Mouse (Mus musculus): ENCODE data around the gene Fam107a. TPM values are rescaled to one million over a fixed set of nuclear protein-coding genes. Genes with fewer than 3 reads are reported as not detected.
A peak's percentile ranks its signal among the peaks of the same experiment; 100 is the strongest.
"Not testable (repeated sequence)": the region's sequence is repeated elsewhere in the genome, so short reads cannot be mapped to it uniquely, and the experiment has no call there.

Fam107a gene
- polyA plus RNA-seq, 1 experiment from 2014 or later = 0.11 TPM

DNA sequence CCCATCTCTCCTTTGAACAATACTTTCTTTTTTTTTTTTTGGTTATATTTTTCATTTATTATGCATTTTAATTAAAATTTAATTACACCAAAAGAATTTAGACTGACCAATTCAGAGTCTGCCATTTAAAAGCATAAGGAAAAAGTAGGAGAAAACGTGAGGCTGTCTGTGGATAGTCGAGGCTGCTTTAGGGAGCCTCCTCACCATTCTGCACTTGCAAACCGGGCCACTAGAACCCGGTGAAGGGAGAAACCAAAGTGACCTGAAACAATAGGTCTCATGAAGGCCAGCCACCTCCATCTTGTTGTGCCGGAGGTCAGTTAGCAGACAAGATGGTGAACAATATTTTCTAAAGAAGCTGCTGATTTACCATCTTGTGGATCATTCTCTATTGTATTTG, 31.2 kb downstream of the Fam107a start:
- WGBS = 75% methylated on average over 5 of the region's 5 CpGs
- H3K4me3 ChIP-seq; H3K27me3 ChIP-seq (replicated peaks); H3K9ac ChIP-seq; H3K4me1 ChIP-seq (replicated peaks); H3K27ac ChIP-seq (ENCODE audit: poor library complexity, severe bottlenecking); H3K4me2 ChIP-seq; H3K9me3 ChIP-seq (replicated peaks); H3K36me3 ChIP-seq: not testable (repeated sequence)
- ATAC-seq (ENCODE audit: insufficient number of reproducible peaks, low FRiP score) = peak; percentile 93

DNA sequence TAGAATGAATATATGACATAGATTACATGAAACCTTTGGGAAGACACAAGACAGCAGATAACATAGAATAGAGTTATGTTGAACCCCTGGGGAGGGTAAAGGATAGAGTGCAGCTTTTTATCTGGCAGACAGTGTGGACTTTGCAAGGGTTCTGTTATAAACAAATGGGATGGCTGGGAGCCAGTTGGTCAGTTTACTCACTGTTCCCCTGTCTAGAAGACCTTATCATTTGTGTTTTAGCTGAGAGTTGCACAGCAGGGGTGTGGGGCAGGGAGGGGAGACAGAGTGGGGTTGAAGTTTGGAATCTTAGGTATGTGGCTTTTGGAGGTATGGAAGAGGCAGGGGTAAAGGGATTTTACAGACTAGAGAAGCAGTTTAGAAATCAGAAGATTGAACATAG, 34.0 kb downstream of the Fam107a start:
- ATAC-seq (ENCODE audit: insufficient number of reproducible peaks, low FRiP score) = no peak; the same call in 1 of the 2 replicates
- H3K4me2 ChIP-seq = no peak overlapping the region
- H3K36me3 ChIP-seq = no peaks in the 10 kb centered on the region
- no peak overlapping the region for H3K27ac ChIP-seq (ENCODE audit: poor library complexity, severe bottlenecking)
- H3K27me3 ChIP-seq (replicated peaks) = no peaks in the 10 kb centered on the region
- no peak overlapping the region for H3K4me3 ChIP-seq
- H3K9ac ChIP-seq = no peak overlapping the region
- peaks cover 9% of the 10 kb centered on the region for H3K4me1 ChIP-seq (replicated peaks)
- no peaks in the 10 kb centered on the region for H3K9me3 ChIP-seq (replicated peaks)

DNA sequence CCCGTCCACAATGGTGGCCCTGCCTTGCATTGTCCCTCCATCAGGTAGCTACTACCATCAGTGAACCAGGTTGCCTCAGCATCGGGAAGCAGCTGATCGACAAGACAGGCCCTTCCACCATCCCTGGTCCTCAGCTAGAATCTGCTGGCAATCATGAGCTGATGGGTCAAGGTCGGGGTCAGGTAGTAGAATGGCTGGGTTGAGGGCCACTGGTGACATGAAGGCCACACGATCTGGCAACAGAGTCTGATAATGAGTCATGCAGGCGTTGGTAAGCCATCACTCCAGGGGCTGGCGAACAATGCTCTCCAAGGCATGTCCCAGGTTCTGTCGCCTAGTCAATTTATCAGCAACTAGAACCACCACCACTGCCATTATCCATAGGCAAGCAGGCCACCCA, 46.5 kb downstream of the Fam107a start:
- not testable (repeated sequence) for H3K4me1 ChIP-seq (replicated peaks); H3K9ac ChIP-seq; H3K27ac ChIP-seq (ENCODE audit: poor library complexity, severe bottlenecking); H3K4me3 ChIP-seq; H3K4me2 ChIP-seq; ATAC-seq (ENCODE audit: insufficient number of reproducible peaks, low FRiP score); H3K9me3 ChIP-seq (replicated peaks); H3K27me3 ChIP-seq (replicated peaks); H3K36me3 ChIP-seq
- WGBS = 73% methylated on average over 8 of the region's 8 CpGs

DNA sequence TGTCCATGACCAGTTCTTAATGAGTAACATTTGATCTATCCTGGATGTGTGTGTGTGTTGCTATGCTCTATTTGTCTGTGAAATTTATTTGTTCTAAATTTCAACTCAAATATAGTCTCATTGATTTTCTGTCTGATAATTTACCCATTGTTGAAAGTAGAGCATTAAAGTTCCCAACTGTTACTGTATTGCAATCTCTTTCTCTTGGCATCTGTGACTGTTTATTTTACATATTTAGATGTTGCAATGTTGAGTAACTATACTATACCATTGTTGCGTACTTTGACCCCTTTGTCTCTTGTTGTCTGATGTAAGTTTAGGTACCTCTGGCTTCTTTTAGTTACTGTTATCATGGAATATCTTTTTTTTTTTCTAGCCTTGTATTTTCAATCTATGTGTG, 53.4 kb downstream of the Fam107a start:
- Histone ChIP-seq H3K27me3 (replicated peaks) (no peaks in the 10 kb centered on the region), H3K27ac (ENCODE audit: poor library complexity, severe bottlenecking) (no peak overlapping the region), H3K9me3 (replicated peaks) (no peaks in the 10 kb centered on the region), H3K36me3 (no peaks in the 10 kb centered on the region), H3K4me1 (replicated peaks) (no peaks in the 10 kb centered on the region), H3K4me2 (no peak overlapping the region), H3K4me3 (no peak overlapping the region), H3K9ac (no peak overlapping the region)
- no peak for ATAC-seq (ENCODE audit: insufficient number of reproducible peaks, low FRiP score)
- WGBS = 98% methylated on average over 1 of the region's 1 CpGs

DNA sequence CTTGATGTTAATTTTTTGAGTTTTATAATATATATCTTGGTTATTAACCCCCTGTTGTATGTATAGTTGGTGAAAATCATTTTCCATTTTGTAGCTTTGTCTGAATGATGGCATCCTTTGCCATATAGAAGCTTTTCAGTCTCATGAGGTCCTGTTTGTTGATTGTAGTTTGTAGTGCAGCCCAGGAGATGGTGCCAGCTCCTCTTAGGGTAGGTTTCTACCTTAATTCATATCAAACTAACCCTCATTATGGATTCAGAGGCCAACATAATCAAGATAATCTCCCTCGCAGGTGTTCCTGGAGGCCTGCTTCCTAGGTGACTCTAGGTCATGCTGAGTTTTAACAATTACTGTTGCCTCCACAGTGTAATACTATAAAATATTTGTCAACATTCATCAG, 55.6 kb downstream of the Fam107a start:
- Histone ChIP-seq H3K36me3 (no peaks in the 10 kb centered on the region), H3K4me1 (replicated peaks) (peaks cover 5% of the 10 kb centered on the region; the same call in 1 of the 2 replicates), H3K4me3 (no peak overlapping the region), H3K27me3 (replicated peaks) (no peaks in the 10 kb centered on the region; the same call in 1 of the 2 replicates), H3K9me3 (replicated peaks) (no peaks in the 10 kb centered on the region), H3K9ac (no peak overlapping the region), H3K27ac (ENCODE audit: poor library complexity, severe bottlenecking) (no peak overlapping the region), H3K4me2 (no peak overlapping the region)
- no peak for ATAC-seq (ENCODE audit: insufficient number of reproducible peaks, low FRiP score)
- WGBS = 47% methylated on average over 1 of the region's 1 CpGs

DNA sequence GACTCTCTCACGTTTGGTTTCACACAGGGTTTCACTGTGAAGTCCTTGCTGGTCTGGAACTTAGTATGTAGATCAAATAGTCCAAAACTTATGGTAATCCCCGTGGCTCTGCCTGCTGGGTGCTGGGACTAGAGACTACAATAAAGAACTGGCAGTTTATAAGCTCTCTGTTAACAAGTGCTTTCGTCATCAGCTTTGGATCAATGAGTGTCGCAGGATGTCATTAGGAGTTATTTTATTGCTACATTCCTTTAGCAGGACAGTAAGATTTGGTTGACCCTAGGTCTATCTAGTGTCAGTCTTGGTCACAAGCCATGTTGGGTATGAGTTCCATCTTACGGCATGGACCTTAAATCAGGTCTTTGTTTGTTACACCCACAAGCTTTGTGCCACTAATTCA, 57.6 kb downstream of the Fam107a start:
- Histone ChIP-seq H3K9ac (no peak overlapping the region), H3K27ac (ENCODE audit: poor library complexity, severe bottlenecking) (no peak overlapping the region), H3K27me3 (replicated peaks) (no peaks in the 10 kb centered on the region; the same call in 1 of the 2 replicates), H3K9me3 (replicated peaks) (no peaks in the 10 kb centered on the region), H3K36me3 (no peaks in the 10 kb centered on the region), H3K4me3 (no peak overlapping the region), H3K4me1 (replicated peaks) (peaks cover 5% of the 10 kb centered on the region; the same call in 1 of the 2 replicates), H3K4me2 (no peak overlapping the region)
- ATAC-seq (ENCODE audit: insufficient number of reproducible peaks, low FRiP score) = no peak
- 78% methylated on average over 5 of the region's 5 CpGs for WGBS

DNA sequence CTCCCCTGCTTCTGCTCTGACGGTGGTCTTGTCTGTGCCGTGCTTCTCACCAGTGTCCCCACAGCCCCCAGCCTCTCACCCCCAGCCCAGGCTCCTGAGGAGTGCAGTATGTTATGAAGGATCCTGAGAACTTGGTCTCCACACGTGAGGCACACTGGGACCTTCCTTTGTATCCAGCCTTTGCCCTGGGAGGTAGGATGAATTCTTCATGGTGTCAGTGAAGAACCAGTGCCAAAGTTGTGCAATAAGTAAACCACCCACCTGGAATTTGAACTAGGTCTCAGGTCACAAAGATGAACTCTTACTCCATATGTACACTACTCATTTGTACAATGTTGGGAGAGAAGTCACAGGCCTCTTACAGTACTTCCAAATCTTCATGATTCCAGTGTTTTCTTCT, 58.7 kb downstream of the Fam107a start, which contains the start of gene Acox2:
Gene Acox2, minus strand, starts transcription at position 188 of the 400 bp plus-strand sequence.
- H3K9me3 ChIP-seq (replicated peaks) = no peaks in the 10 kb centered on the region
- H3K4me3 ChIP-seq = no peak within 1 kb of the TSS
- no peak within 1 kb of the TSS for H3K27ac ChIP-seq (ENCODE audit: poor library complexity, severe bottlenecking)
- peaks cover 5% of the 10 kb centered on the region for H3K27me3 ChIP-seq (replicated peaks)
- 77% methylated on average over 3 of the region's 3 CpGs for WGBS
- no peak for ATAC-seq (ENCODE audit: insufficient number of reproducible peaks, low FRiP score)
- H3K4me1 ChIP-seq (replicated peaks) = peaks cover 5% of the 10 kb centered on the region; the same call in 1 of the 2 replicates
- H3K4me2 ChIP-seq = no peak within 1 kb of the TSS
- H3K36me3 ChIP-seq = no peaks in the 10 kb centered on the region
- H3K9ac ChIP-seq = no peak within 1 kb of the TSS

DNA sequence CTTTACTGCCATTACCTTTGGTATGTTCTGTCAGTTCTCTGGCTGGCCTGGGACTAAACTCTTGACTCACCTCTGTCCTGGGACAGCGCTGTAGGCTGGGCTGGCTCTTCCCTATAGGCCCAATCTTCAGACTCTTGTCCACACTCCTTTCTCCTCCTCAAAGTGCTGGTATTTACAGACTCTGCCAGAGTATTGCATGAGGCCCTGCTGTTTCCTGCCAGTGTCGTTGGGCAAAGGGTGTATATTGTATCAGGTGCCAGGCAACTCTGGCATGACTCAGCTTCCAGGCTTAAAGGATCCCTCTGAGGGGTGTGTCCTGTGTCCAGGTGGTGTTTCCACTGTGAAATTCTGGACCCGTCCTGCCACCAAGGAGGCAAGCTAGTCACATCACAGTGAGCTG, 59.1 kb downstream of the Fam107a start:
- no peak for ATAC-seq (ENCODE audit: insufficient number of reproducible peaks, low FRiP score)
- peaks cover 5% of the 10 kb centered on the region; the same call in 1 of the 2 replicates for H3K4me1 ChIP-seq (replicated peaks)
- no peak overlapping the region for H3K27ac ChIP-seq (ENCODE audit: poor library complexity, severe bottlenecking)
- no peak overlapping the region for H3K9ac ChIP-seq
- H3K4me3 ChIP-seq = no peak overlapping the region
- no peaks in the 10 kb centered on the region for H3K36me3 ChIP-seq
- peaks cover 7% of the 10 kb centered on the region for H3K27me3 ChIP-seq (replicated peaks)
- H3K4me2 ChIP-seq = no peak overlapping the region
- no peaks in the 10 kb centered on the region for H3K9me3 ChIP-seq (replicated peaks)
- WGBS = 70% methylated on average over 3 of the region's 3 CpGs

DNA sequence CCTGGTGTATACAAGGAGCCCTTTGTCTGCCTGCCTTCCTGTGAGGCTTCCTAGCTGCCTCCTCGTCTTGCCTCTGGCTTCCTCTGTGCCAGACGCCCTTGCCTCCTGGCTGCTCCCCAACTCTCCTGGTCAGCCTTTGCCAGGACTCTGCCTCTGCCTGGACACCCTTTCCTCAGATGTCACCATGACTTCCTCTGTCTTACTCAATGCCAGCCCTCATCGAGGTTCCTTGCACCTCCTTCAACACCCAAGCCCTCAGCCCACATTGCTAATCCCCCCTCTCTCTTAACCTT, 59.5 kb downstream of the Fam107a start:
- no peak overlapping the region for H3K9ac ChIP-seq
- H3K4me3 ChIP-seq = no peak overlapping the region
- H3K4me2 ChIP-seq = no peak overlapping the region
- no peaks in the 10 kb centered on the region for H3K36me3 ChIP-seq
- peaks cover 5% of the 10 kb centered on the region; the same call in 1 of the 2 replicates for H3K4me1 ChIP-seq (replicated peaks)
- WGBS = 33% methylated on average over 3 of the region's 3 CpGs
- H3K27me3 ChIP-seq (replicated peaks) = peaks cover 7% of the 10 kb centered on the region
- no peaks in the 10 kb centered on the region for H3K9me3 ChIP-seq (replicated peaks)
- no peak overlapping the region for H3K27ac ChIP-seq (ENCODE audit: poor library complexity, severe bottlenecking)
- ATAC-seq (ENCODE audit: insufficient number of reproducible peaks, low FRiP score) = no peak

DNA sequence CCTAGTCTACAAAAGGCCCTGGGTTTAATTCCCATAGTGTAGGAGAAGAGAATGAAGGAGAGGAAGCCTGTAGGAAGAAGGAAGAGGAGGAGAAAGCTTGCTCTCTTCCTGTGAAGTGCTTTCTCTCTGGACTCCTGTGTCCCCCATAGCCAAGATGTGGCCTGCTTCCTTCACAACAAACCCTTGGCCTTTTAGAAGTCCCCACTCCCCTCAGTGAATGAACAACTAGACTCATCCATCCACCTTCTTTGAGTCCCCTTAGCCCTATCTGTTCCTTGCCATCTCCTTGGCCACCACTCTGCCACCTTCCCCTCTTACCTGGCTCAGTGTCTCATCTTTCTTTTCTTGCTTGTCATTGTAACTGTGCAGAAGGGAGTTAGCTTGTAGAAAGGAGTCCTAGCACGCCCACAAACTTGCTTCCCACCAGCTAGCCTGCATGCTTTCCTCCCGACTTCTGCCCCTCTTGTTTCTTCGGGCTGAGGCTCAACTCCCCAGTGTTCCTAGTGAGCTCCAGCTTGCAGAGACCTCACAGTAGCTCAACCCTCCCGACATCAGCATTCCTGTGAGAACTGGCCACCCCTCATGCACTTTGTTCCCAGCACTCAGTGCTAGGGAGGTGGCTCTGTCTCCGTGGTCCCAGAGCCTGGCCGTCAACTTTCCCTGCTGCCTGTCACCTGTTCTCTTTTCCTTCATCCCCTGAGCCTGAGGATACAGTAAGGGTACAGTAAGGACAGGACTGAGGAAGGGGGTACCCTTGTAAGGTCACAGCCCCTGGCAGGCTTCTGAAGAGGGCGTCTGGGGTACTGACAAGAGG, 60.1 kb downstream of the Fam107a start:
- no peak for ATAC-seq (ENCODE audit: insufficient number of reproducible peaks, low FRiP score)
- WGBS = 47% methylated on average over 7 of the region's 7 CpGs
- Histone ChIP-seq H3K27me3 (replicated peaks) (peaks cover 10% of the 10 kb centered on the region), H3K27ac (ENCODE audit: poor library complexity, severe bottlenecking) (no peak overlapping the region), H3K4me3 (no peak overlapping the region), H3K9ac (no peak overlapping the region), H3K4me1 (replicated peaks) (peaks cover 5% of the 10 kb centered on the region; the same call in 1 of the 2 replicates), H3K9me3 (replicated peaks) (no peaks in the 10 kb centered on the region), H3K4me2 (no peak overlapping the region), H3K36me3 (no peaks in the 10 kb centered on the region)

DNA sequence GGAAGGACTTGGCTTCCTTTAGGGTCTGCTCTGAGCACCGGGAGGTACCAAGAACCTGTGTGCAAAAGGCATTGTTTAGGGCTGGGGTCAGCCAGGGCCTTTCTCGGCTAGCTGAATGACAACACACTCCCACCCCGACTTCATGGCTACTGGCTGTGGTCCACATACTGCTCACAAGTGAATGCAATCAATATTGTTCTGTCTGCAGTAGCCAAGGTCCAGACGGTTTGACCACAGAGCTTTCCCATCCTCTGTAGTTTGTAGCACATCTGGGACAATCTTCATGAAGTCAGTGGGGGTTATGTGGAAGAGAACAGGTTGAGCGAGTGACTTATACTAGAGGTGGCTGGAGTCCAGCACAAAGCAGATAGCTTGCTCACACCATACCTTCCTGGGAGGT, 60.9 kb downstream of the Fam107a start:
- no peak overlapping the region for H3K9ac ChIP-seq
- ATAC-seq (ENCODE audit: insufficient number of reproducible peaks, low FRiP score) = no peak
- no peak overlapping the region for H3K27ac ChIP-seq (ENCODE audit: poor library complexity, severe bottlenecking)
- H3K27me3 ChIP-seq (replicated peaks) = peaks cover 11% of the 10 kb centered on the region
- peaks cover 5% of the 10 kb centered on the region; the same call in 1 of the 2 replicates for H3K4me1 ChIP-seq (replicated peaks)
- no peaks in the 10 kb centered on the region for H3K9me3 ChIP-seq (replicated peaks)
- H3K4me2 ChIP-seq = no peak overlapping the region
- H3K4me3 ChIP-seq = no peak overlapping the region
- 70% methylated on average over 5 of the region's 5 CpGs for WGBS
- H3K36me3 ChIP-seq = no peaks in the 10 kb centered on the region

DNA sequence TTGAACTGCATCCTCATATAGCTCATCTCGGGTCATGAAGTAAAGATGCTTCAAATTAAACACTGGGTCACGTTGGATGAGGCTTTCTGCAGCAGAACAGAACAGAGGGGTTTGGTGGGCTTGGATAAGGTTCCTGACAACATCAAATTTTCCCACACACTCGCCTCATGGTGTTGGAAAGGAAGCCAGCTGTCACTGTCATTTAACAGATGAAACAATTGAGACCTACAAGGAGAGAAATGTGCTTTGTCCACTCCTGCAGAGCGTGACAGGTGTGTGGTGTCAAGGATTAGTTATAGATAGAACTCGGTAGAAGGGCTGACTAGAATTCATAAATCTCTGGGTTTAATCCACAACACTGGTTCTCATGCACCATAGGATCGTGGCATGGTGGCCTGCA, 61.8 kb downstream of the Fam107a start:
- Histone ChIP-seq H3K9me3 (replicated peaks) (no peaks in the 10 kb centered on the region), H3K4me2 (no peak overlapping the region), H3K4me1 (replicated peaks) (peaks cover 5% of the 10 kb centered on the region; the same call in 1 of the 2 replicates), H3K9ac (no peak overlapping the region), H3K27ac (ENCODE audit: poor library complexity, severe bottlenecking) (no peak overlapping the region), H3K27me3 (replicated peaks) (peaks cover 11% of the 10 kb centered on the region), H3K36me3 (no peaks in the 10 kb centered on the region), H3K4me3 (no peak overlapping the region)
- 58% methylated on average over 6 of the region's 6 CpGs for WGBS
- no peak for ATAC-seq (ENCODE audit: insufficient number of reproducible peaks, low FRiP score)
